Mouse (Mus musculus) gastrocnemius, postnatal 14 days (tissue): ENCODE measurements around the gene Cdc42se1. TPM values are rescaled to one million over a fixed set of nuclear protein-coding genes. Genes with fewer than 3 reads are reported as not detected.
A peak's percentile ranks its signal among the peaks of the same experiment; 100 is the strongest.

Experiments used
- DNase-seq: peaks from one replicate; pipeline ENCODE4 v3.0.0; 2021; ENCODE audit warnings: mixed read lengths
- intact Hi-C: fragments of 180-260 bp; cut with DNase I; formaldehyde crosslinking; loops from one replicate; pipeline ENCODE4 v1.15.1; 2025; ENCODE audit warnings: low total_unique reads
- total RNA-seq, 2 experiments: library from RNA; stranded (reverse); gene quantifications; 2 replicates each; pipeline ENCODE4 v1.2.3; 2021

Gene Cdc42se1
- total RNA-seq, 2 experiments from 2014 or later = 18.8 to 24.5 TPM

GRCm38 (mm10) chr3:95240900-95241299 is 12.4 kb downstream of the Cdc42se1 start:
- intact Hi-C loops = no loop called here
- no peak for DNase-seq

- DNase-seq = no peak
- intact Hi-C loops = no loop called here
Measured at GRCm38 (mm10) chr3:95241498-95241897, 13.0 kb downstream of the Cdc42se1 start, which contains the start of gene Gm128. Gene Gm128 (minus strand): TSS chr3:95241598.

DNA sequence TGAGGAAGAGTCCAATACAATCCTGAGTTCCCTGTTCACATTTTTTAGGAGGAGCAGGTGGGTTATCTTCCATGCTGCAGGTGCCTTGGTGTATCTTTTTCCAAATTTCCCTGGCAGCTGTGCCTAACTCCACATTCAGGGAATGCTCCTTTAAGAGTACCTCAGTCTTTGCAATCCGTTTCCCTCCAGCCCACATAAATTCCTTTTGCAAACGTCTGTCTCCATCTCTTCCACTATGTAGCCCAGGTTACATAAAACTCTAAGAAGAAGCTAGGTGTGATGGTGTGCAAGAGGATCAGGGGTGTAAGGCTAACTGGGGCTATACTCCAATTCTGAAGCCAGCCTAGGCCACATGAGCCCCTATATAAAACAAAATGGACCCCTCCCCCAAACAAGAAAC is 14.6 kb downstream of the Cdc42se1 start:
- intact Hi-C loops = no loop called here
- DNase-seq = no peak

DNA sequence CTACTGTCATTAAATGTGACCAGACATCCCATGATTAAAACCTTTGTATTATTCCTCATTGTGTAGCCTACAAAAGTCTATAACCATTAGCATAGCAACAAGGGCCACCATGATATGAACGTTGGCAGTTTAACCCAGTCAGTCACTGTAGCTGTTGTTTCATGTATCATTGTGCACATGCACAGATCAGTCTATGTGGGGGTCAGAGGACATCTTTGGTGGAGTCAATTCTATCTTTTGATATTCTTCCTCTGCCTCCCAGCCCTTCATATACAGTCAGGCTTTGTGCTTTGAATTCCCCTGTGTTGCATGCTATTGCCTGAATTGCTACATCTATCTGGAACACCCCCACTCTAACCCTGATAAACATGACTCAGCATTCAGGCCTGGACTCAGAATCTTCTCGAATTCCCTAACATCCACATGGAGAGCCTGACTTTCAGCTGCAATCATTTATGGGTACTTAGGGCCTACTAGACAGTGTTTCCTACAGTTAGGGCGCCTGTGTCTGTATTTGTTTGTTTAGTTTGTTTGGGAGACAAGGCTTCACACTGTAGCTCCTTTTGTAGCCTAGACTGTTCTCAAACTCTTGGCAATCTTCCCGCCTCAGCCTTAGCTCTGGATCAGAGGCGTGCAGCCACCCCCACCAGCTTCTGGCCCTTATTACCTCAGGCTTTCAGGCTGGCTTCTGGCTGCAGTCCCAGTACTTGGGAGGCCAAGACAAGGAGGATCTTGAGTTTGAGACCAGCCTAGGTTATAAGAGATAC is 18.1 kb downstream of the Cdc42se1 start:
- peak; percentile 37 for DNase-seq
- intact Hi-C loops = no loop called here

GRCm38 (mm10) chr3:95247660-95248336 is 19.3 kb downstream of the Cdc42se1 start:
- DNase-seq = no peak
- intact Hi-C loops = no loop called here

DNA sequence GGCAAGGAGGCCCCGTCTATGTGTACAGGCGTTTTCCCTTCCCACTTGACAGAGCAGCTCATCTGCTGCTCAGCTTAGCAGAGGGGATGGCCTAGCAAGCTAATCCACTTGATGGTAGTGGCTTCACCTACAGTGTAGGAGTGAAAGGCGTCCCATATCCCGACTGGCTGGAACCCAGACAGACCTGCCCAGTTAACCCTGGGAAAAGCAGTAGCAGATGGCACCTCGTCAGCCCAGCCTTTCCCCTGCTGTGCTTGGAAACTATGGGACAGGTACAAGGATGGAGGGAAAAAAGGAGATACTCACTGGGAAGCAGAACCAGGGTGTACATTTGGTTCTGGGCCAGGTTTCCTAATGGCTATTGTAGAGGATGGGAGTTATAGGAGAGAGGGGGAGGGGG is 21.8 kb downstream of the Cdc42se1 start:
- intact Hi-C loops = no loop called here
- no peak for DNase-seq

DNA sequence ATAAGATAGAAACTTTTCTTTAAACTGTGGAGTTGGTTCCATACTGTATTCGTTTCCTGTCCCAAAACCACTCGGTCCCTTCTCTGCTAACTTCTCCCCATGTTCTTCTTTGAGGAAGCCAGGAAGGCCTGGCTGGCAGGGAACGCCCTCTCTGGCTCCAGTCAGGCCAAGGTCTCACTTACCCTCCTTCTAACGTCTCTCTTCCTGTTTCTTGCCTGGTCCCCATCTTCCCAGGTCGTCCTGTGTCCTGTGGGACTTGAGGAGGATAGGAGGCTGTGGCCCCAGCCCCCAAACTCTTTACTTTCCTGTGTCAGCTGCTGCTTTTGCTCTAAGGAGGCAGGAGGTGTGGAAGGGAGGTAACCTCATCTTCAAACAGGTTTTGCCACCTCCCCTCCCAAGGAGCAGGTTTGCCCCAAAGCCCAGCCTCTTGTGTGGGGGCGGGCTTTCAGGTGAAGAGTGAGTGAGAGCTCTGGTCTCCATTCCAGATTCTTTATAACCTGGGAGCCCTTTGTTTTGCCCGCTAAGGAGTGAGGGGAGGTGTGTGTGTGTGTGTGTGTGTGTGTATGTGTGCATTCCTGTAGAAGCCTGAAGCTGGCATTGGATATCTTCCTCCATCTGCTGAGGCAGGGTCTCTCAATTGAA is 22.4 kb downstream of the Cdc42se1 start, which contains the start of gene Bnipl:
Bnipl (minus strand) TSS at position 411 of the 642 bp plus-strand sequence.
- intact Hi-C loops = no loop called here
- no peak for DNase-seq

- no peak for DNase-seq
- intact Hi-C loops = no loop called here
Measured at GRCm38 (mm10) chr3:95256931-95257330, 28.4 kb downstream of the Cdc42se1 start.

GRCm38 (mm10) chr3:95261975-95262374 is 33.4 kb downstream of the Cdc42se1 start:
- intact Hi-C loops = loop anchor here (5.0 to 10.0 kb wide), 2 partner anchors 45 to 117 kb away; partner anchors contain the start of genes Gabpb2 and Tnfaip8l2
- DNase-seq = no peak

- intact Hi-C loops = loop anchor here (5.0 to 10.0 kb wide), 2 partner anchors 46 to 118 kb away; partner anchors contain the start of genes Gabpb2 and Tnfaip8l2
Measured at GRCm38 (mm10) chr3:95263089-95263739, 34.7 kb downstream of the Cdc42se1 start.

DNA sequence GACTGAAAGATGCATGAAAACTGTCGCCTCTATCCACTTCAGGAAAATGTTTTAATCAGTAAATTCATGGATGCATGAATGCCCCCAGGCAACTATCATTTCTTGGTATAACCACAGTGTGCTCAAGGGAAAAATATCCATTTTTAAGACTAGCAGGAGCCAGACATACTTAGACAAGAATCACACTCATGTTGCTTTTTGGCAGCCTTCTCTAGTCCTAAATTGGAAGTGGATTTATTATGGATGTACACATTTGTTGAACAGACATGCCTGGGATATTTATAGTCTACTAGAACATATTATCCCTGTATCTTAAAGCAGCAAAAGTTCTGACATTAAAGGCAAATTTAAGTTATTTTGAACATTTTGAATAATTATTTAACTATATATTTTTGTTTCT is 36.2 kb downstream of the Cdc42se1 start:
- intact Hi-C loops = loop anchor here (5.0 to 10.0 kb wide), 2 partner anchors 47 to 120 kb away; partner anchors contain the start of genes Gabpb2 and Tnfaip8l2
- DNase-seq = no peak

More at GRCm38 (mm10) chr3:95263089-95263739, 34.7 kb downstream of the Cdc42se1 start:
- peak; percentile 76 for DNase-seq

GRCm38 (mm10) chr3:95266052-95266451 is 37.5 kb downstream of the Cdc42se1 start:
- intact Hi-C loops = loop anchor here (10.0 kb wide), 1 partner anchor 121 kb away; the partner anchor contains the start of gene Tnfaip8l2
- DNase-seq = no peak

GRCm38 (mm10) chr3:95267855-95268254 is 39.3 kb downstream of the Cdc42se1 start:
- DNase-seq = no peak
- intact Hi-C loops = loop anchor here (10.0 kb wide), 1 partner anchor 123 kb away; the partner anchor contains the start of gene Tnfaip8l2

DNA sequence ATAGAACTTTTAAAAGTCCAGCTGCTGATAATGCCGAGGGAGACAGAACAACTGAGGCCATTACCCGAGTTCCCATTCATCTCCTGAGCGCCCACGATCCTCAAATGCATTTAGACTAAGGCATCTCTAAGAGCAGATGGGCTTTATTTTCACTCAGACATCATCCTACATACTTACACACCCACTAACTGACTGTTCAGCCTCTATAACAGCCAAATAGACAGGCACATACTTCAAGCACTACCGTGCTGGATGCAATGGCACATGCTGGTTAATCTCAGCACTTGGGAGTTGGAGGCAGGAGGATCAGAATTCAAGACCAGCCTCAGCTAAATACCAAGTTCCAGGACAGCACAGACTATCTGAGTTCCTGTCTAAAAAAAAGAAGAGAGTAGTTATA is 41.3 kb downstream of the Cdc42se1 start:
- no peak for DNase-seq
- intact Hi-C loops = loop anchor here (10.0 kb wide), 1 partner anchor 125 kb away; the partner anchor contains the start of gene Tnfaip8l2

- intact Hi-C loops = no loop called here
Measured at GRCm38 (mm10) chr3:95270766-95271364, 42.3 kb downstream of the Cdc42se1 start.

DNA sequence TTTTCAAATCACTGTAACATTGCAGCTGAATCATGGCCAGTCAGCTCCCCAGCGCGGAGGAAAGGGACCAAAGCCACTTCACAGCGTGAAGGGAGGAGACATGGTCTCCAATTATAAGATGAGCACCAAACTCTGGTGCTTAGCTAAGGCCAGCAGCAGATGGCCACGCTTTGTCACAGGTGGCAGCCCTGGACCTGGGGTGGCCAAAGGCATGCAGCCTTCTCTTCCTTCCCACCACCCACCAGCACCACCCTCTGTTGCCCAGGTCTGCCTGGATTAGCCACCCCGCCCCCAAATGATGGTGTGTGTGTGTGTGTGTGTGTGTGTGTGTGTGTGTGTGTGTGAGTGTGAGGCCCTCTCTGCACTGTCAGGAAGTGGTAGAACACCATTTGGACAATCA is 44.9 kb downstream of the Cdc42se1 start:
- intact Hi-C loops = no loop called here
- DNase-seq = no peak

More at GRCm38 (mm10) chr3:95270766-95271364, 42.3 kb downstream of the Cdc42se1 start:
- no peak for DNase-seq

DNA sequence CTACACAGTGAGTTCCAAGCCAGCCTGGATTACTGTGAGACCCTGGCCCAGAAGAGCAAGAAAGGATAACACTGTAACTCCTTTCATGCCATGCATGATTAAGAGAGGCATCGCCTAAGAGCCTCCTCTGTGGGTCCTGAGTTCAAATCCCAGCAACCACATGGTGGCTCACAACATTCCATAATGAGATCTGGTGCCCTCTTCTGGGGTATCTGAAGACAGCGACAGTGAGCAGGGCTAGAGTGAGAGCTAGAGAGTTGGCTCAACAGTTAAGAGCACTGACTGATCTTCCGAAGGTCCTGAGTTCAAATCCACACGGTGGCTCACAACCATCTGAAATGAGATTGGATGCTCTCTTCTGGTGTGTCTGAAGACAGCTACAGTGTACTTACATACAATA is 45.9 kb downstream of the Cdc42se1 start:
- intact Hi-C loops = no loop called here
- no peak for DNase-seq

GRCm38 (mm10) chr3:95275161-95275560 is 46.6 kb downstream of the Cdc42se1 start:
- no peak for DNase-seq
- intact Hi-C loops = no loop called here

GRCm38 (mm10) chr3:95276428-95276934 is 47.9 kb downstream of the Cdc42se1 start:
- no peak for DNase-seq
- intact Hi-C loops = no loop called here
